Mouse (Mus musculus) kidney, postnatal 10 days (tissue): ENCODE measurements around the gene Akr1a1.
"Not testable (repeated sequence)": the region's sequence is repeated elsewhere in the genome, so short reads cannot be mapped to it uniquely, and the experiment has no call there.

Experiments
- DNase-seq: peaks from one replicate; pipeline ENCODE4 v3.0.0; 2021; ENCODE audit warnings: mixed read lengths

The Akr1a1 gene

GRCm38 (mm10) chr4:116650924-116651796 lies at the start of gene Akr1a1:
TSS of gene Akr1a1 (minus strand) at chr4:116651680.
- DNase-seq = peak; percentile 96

GRCm38 (mm10) chr4:116700964-116701363 lies 49.5 kb upstream of the Akr1a1 start:
- no peak for DNase-seq

GRCm38 (mm10) chr4:116698693-116699342 lies 47.3 kb upstream of the Akr1a1 start:
- peak; percentile 32 for DNase-seq

- DNase-seq = no peak
Observed at GRCm38 (mm10) chr4:116693785-116694184, 42.3 kb upstream of the Akr1a1 start.

- DNase-seq = no peak
Observed at GRCm38 (mm10) chr4:116692146-116692545, 40.7 kb upstream of the Akr1a1 start.

DNA sequence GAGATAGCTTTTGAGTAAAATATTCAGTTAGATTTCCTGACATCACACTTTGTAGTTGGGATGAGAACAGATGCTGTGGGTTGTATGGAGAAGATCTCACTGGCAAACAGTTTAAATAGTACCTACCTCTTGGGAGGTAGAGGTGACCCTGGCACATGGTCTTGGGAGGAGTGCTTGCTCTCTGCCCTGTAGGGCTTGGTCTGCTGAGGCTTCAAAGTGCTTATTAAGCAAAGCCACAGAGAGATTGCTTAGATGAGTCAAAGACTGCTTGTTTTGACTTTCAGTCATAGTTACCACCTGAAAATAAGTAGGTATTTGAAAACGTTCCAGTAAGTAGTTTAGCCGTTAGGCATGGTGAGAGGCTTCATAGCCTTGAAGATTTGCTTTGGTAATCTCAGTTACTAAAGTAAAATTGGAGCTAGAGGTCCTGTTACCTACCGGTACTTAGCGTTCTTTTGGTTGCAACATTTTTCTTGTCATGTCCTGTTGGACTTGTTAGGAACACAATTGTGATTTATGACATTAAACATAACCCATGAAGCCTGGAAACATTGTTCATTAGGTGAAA lies 37.9 kb upstream of the Akr1a1 start:
- peak; percentile 38 for DNase-seq

DNA sequence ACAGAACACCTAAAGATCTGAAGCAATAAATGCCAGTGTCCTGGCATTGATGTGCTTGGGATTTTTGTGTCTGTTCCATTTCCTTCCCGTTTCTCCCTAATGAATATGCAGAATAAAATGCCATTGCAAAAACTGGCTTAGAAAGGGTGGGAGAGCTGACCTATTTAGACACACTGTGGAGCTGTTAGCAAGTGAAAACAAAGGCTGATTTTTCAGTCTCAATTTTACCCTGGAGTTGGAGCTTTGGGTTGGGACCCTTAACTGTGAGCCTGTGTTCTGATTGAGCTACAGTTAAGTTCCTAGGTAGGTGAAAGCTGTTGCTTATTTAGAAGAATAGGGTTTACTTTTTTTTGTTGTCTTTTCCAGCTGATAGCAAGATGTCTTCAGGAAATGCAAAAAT lies 35.6 kb upstream of the Akr1a1 start:
- DNase-seq = no peak

GRCm38 (mm10) chr4:116685402-116686061 lies 34.1 kb upstream of the Akr1a1 start, which contains the start of gene Prdx1:
TSS of gene Prdx1 (plus strand) at chr4:116685544.
- DNase-seq = peak; percentile 97

DNA sequence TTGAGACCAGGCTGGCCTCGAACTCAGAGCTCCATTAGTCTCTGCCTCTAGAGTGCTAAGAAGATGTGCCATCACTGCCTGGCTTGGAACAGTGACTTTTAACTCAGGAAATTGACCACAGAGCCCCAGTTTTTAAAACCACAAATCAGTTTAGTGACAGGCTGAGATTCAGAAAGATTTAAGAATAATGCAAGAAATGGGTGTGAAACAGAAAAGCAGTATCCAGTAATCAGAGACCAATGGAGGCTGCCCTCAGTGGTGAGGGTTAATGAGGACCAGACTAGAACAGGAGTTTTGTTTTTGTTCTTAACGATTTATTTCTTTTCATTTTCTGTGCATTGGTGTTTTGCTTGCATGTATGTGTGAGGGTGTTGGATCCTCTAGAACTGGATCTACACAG lies 33.2 kb upstream of the Akr1a1 start:
- no peak for DNase-seq

- no peak for DNase-seq
Observed at GRCm38 (mm10) chr4:116683957-116684356, 32.5 kb upstream of the Akr1a1 start.

DNA sequence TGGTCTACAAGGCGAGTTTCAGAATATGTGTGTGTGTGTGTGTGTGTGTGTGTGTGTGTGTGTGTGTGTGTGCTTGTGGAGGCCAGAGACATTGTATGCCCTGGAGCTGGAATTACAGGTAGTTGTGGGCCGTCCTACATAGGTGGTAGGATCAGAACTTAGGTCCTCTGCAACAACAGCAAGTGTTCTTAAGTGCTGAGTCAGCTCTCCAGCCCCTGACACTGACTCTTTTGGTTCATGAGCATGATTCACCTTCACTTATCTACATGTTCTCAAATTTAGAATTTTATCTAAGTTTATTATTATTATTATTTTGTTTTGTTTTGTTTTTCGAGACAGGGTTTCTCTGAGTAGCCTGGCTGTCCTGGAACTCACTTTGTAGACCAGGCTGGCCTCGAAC lies 29.0 kb upstream of the Akr1a1 start:
- DNase-seq = not testable (repeated sequence)

- DNase-seq = no peak
Observed at GRCm38 (mm10) chr4:116679141-116679540, 27.7 kb upstream of the Akr1a1 start.

DNA sequence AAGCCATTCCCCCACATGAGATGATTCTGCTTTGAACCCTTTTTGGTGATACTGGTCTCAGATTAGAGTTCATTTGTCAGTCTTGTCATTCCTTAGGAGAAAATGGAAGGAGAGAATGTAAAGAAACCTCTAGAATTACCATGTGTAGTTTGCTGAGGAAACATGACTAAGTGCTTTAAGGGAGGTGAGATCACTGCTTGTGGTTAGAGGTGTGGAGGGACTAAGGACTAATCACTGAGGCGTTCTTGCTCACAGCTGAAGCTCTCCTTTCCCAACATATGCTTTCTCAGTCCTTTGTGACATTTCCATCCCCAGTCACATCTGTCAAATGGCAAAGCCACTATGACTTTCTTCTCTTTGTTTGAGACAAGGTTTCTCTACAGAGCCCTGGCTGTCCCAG lies 26.3 kb upstream of the Akr1a1 start:
- no peak for DNase-seq

DNA sequence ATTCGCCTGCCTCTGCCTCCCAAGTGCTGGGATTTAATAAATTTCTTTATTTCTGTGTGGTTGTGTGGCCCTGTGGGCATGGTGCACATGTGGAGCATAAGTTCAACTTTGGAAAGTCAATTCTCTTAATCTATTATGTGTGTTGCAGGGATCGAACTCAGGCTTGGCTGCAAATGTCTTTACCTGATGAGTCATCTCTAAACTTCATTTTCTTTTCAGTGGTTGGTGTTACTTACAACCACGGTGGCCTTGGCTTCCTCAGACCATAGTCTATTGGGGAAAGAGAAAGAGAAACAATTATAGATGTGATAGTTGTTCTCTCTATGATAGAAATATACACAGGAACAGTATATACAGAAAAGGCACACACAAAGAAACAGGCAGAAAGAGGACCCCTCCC lies 24.5 kb upstream of the Akr1a1 start:
- DNase-seq = no peak

DNA sequence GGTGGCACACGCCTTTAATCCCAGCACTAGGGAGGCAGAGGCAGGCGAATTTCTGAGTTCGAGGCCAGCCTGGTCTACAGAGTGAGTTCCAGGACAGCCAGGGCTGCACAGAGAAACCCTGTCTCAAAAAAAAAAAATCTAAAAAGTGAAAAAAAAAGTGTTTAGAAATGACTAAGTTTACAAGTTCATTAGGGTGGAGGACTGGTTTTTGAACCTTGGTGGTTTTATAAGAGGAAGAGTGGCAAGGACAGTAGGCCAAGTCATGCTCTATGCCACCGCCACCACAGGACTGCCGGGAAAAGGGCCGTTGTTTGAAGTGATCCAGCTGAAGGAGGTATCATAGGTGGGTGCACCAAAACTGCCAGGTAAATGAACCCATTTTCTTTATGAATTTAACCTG lies 23.3 kb upstream of the Akr1a1 start:
- not testable (repeated sequence) for DNase-seq

- DNase-seq = peak; percentile 52
Observed at GRCm38 (mm10) chr4:116672785-116673184, 21.3 kb upstream of the Akr1a1 start.

DNA sequence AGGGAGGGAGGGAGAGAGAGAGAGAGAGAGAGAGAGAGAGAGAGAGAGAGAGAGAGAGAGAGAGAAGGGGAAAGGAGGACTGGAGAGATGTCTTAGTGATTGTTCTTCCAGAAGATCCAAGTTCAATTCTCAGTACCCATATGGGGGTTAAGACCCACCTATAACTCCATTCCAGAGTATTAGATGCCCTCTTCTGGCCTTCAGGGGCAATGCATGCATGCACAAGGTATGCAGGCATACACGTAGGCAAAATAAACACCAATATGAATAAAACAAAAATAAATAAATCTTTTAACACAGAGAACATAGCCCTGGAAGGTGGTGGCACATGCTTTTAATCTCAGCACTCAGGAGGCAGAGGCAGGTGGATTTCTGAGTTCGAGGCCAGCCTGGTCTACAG lies 17.8 kb upstream of the Akr1a1 start:
- peak; percentile 45 for DNase-seq

DNA sequence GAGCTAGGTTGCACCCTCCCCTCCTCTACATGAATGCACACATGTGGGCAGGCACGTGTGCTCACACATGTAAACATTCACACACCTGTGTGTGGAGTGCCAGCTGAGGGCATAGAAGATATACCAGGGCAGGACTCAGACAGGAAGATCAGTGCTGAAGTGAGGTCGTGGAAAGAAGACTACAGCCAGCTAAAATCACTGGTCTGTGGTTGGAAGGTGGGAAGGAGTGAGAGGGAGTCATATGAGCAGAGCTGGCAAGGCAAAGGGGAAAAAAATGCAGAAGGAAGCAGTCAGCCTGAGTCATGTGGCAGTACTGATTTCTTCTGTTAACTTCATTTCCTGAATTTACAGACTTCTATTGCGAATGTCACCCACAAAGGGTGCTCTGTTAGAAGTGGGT lies 16.7 kb upstream of the Akr1a1 start:
- DNase-seq = no peak

DNA sequence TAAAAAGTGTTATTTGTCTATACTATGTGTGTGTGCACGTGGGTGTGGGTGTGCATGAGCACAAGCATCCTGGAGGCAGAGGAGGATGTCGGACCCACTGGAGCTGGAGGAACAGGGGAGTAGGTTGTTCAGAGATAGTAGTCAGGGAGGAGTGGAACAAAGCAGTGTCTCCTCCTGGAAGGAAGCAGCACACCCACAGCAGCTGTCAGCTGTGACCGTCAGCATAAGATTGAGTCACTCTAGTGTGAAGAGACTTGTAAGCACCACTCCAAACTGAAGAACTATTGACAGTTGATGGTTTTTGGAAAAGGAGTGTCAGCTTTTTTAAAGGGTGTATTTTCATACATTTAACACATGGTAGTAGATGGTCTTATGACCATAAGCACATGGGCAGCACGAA lies 15.1 kb upstream of the Akr1a1 start:
- no peak for DNase-seq

DNA sequence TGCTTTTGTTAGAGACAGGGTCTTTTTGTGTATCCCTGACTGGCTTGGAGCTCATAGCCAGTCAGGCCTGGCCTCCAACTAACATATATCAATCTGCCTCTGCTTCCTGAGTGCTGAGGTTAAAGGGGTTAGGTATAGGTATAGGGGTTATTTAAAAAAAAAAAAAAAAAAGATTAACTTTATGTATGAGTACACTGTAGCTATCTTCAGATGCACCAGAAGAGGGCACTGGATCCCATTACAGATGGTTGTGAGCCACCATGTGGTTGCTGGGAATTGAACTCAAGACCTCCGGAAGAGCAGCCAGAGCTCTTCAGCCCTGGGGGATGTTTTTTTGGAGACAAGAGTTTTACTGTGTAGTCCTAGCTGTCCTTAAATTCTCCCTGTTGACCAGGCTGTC lies 10.5 kb upstream of the Akr1a1 start:
- no peak for DNase-seq

DNA sequence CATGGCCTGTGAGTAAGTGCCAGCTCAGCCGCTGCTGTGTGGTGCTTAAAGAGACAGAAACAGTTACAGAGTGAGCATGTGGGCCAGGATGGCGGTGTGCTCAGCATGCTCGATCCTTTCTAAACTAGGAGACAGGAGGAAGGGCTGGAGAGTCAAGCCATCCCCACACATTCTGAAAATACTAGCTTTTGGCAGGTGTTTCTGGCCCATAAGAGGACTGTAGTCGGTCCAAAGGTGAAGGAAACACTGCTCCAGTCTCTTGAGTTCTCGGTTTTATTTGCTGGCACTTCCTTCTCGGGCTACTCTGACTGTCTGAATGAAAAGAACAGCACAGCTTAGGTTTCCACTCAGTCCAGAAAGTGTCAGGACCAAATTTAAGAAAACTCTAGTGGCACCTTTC lies 9.3 kb upstream of the Akr1a1 start:
- DNase-seq = no peak

- DNase-seq = not testable (repeated sequence)
Observed at GRCm38 (mm10) chr4:116659916-116660315, 8.4 kb upstream of the Akr1a1 start.

DNA sequence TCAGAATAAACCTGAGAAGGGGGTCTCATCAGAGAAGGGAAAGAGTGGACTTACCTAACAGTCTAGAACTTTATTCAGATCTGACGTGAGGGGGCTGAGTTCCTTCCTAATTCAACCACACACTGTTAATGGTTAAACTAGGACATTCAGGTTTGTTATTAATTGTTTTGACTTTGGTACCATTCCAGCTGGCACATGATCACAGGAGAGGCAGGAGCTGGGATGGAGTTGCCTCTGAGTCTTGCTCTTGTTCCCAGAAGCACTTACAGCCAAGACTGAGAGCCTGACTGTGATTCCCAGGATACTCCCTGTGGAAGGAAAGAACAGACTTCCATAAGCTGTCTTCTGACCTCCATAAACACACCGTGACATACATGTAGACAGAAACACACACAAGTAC lies 8.0 kb upstream of the Akr1a1 start:
- peak; percentile 70 for DNase-seq
